Mouse (Mus musculus) gastrocnemius, adult 18-20 months (tissue): ENCODE measurements at regions not wholly inside any gene's neighbourhood (a gene's known extent, or its start where the extent isn't known, plus 50 kb on each side); places are given as distances from the start of the nearest gene placed in this dataset.
A peak's percentile ranks its signal among the peaks of the same experiment; 100 is the strongest.

Experiments
- DNase-seq: peaks from one replicate; pipeline ENCODE4 v3.0.0; 2021; ENCODE audit warnings: low spot score

DNA sequence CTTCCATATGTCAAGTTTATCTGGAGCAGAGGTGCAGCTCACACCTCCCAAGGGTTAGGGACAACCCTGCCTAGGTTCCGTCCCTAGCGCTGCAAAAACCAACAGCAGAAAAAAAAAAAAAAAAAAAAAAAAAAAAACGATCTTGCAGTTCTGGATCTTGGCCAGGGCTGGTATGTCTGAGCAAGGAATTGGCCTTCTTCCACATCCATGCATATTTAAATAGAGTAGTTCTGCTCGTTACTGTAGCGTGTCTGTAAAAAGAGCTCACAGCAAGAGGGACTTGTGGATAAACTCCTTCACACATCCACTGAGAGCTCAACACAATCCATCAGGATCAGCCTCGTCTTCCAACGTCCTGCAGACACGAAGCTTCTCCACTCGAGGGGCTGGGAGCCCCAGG lies 639.4 kb upstream of the Adam5 start:
- DNase-seq: no peak

DNA sequence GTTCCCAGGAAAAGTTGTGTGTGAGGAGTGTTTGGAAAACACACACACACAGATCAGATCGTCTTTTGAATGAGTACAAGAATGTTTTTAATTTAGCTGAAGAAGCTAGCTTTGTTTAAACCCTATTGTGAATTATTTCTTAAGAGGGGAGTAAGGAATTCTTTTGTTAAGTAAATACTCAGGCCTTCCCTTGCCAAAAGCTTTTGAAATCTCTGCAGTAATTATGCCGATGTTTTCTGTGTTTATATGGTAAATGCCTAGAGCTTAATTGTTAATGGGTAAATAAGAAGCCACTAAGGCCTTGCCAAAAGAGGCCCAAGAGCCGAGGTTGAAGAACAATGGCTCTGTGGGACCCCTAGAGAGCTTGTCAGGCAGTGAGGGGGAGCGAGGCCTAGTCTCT lies 638.3 kb upstream of the Adam5 start:
- DNase-seq: no peak

DNA sequence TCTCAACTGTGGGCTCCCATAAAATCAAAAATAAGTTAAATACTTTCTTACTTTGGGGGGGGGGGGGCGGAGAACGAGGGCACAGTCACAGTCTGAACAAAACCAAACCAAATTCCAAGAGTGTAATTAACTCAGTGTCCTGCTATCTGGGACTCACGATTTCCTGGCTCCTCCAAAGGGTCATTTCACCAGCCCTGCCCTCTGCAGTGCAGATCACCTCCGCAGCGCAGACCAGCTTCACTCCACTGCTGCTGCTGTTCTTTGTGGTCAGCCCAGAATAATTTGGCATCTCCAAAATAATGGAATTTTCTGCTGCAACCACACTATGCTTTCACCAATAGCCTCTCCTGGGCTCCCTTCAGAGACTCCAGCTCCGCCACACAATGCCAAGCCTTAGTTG lies 631.5 kb upstream of the Adam5 start:
- no peak for DNase-seq

DNA sequence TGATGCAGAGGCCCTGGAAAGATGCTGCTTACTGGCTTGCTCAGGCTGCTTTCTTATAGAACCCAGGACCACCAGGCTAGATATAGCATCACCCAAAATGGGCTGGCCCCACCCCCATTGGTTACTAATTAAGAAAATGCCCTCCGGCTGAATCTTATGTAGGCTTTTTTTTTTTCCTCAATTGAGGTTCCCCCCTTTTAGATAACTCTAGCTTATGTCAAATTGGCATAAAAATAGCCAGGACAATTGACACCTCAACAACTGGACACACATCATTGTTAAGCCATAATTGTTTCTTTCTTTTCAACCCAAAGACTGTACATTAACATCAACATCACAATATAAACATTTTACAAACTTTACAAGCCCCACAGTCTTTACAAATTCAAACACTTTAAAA lies 630.8 kb upstream of the Adam5 start:
- no peak for DNase-seq

DNA sequence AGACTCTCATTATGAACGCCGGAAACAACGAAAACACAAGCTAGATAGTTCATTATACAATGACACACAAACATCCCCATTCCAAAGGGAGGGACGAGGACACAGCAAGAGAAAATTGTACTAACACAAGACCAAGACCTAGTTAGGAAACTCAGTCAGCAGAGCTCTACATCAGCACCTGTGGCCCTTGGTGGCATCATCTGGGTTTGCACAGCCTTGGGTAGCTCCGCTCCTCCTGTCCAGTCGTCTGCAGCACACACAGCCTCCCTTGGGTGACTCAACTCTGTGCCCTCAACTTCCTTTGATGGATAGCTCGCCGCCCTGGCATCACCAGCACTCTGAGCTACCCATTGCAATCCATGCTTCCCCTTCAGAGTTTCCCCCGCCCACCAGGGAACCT lies 629.7 kb upstream of the Adam5 start:
- DNase-seq: no peak

DNA sequence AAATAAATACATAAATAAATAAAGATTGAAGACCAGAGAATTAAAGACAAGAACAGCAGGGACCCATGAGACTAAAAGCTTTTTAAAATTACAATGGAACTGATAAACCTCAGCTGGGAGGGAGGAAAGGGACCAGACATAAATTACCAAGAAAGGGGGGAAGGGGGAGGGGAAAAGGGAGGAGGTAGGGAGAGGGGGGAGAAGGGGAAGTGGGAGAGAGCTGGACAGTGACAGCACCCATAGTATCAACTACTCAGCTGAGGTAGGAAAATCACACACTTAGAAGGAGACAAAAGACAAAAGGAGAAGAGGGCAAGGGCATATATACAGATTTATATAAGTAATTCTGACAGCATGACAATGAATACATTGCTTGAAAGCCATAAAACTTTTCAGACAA lies 626.4 kb upstream of the Adam5 start:
- DNase-seq: no peak

DNA sequence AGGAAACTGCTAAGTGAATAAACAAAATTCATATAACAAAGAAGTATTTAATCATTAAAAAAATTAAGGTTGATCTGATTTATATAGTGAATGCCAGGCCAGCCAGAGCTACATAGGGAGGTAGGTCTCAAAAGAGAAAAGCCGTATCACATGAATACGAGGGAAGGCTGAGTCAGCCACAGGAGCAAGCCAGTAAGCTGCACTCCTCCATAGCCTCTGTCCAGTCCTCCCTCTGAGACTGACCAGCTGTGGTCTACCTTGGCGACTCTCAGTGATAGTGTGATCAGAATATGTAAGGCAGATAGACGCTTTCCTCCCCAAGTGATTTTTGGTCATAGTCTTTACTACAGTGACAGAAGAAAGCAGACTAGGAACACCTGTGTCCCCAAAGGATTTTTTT lies 625.4 kb upstream of the Adam5 start:
- no peak for DNase-seq

DNA sequence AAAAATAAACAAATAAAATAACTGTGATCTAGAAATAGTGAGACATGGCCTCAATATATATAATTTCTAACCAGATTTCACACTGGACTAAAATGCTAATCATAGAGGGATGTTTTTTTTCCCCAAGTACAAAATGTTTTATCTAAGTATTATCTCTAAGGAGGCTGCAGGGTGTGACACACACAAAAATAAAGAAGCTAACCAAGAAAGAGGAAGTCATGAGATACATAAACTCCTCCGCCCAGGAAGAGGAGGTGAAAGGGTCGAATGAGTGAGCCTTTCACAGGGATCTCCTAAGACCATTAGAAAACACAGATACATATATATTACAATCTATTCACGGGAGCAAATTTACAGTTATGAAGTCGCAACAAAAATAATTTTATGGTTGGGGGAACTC lies 623.7 kb upstream of the Adam5 start:
- DNase-seq: no peak

DNA sequence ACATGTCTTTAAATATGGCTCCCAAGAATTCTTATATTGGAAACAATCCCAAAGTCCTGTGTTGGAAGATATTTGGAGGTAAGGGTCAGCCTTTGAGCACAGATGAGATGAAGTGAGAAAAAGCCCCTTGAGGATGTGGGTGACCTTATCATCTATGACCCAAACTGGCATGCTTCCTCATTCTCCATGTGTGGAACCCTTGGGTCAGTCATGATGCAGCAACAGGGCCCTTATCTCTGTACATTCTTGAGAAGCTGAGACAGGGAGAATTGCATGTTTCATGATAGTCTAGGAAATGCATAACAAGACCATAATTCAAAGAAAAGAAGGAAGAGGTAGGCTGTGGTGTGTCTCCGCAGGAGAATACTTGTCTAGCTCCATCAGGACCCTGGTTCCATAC lies 621.8 kb upstream of the Adam5 start:
- no peak for DNase-seq

DNA sequence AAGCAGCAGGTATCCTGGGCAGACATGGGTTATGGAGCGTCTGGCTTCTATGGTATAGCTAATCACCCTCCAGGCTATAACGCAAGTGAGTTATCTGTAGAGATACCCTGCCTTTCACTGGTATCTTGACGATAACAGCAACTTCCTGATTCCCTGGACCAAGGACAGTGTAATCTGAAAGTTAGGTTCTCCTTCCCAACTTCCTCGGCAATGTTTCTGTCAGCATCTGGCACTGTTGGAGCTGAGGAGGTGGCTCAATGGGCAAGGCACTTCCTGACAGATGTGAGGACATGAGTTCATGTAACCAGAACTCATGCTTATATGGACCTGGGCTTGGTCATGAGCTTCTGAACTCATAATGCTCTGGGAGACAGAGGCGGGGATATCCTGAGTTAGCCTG lies 620.9 kb upstream of the Adam5 start:
- no peak for DNase-seq

DNA sequence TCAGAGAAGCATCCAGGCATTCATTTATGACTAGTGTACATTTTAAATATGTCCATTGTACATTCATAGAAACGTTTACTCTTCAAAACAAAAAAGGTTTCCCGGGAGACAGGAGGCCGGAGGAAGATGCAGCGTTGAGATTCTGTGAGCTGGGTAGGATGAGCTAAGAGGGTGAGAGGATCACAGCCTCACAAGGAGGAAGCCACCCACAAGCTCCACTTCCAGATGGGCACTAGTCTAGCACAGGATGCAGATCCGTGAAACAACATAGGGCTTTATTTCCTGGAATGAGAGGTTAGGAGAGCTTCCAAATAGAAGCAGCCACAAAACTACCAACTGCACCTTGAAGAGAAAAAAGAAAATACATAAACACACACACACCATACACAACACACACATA lies 619.4 kb upstream of the Adam5 start:
- no peak for DNase-seq

DNA sequence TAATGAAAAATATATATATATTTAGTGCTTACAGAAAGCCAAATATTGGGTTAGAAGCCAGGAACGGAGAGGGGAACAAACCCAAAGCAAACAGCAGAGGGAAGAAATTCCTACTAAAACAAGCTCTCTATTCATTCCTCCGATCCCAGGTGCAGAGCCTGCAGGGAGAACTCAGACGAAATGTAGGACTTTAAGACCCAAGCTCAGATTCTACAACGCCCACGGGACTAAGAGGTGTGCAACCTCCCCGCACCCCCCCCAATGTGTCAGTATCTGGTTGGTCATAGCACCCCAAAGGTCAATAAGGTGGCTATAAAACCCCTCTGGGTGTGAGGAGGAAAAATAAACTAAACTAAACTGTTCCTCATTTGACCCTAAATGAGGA lies 616.9 kb upstream of the Adam5 start:
- DNase-seq: no peak

DNA sequence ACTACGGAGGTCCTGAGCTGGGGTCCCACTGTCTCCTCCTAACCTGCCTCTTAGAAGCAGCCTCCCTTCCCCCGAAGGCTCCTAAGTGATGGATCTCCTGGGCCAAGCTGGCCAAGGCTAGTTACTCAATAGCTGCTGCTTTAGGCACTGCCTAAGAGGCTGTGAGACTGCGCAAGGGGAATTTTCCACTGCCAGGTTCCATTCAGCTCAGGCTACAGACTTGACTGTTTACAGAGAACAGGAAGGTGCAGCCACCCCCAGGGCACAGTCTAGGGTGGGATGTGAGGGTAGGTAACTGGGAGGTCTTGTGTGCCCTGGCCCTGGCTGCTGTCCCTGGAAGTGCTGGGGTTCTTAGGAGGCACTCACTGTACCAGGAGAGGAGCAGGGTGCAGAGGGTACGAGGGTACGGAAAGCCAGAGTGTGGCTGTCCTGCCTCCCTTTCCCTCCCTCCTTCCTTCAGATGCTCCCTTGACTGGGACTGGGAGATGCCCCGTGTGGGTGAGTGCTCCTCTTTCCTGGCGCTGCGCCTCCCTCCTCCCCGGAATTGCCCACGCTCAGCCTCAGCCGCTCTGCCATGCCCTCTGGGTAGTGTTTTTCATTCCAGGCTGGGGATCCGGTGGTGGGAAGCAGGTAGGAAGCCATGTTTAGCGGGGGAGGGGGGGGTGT lies 616.4 kb upstream of the Adam5 start:
- DNase-seq: peak; percentile 41

DNA sequence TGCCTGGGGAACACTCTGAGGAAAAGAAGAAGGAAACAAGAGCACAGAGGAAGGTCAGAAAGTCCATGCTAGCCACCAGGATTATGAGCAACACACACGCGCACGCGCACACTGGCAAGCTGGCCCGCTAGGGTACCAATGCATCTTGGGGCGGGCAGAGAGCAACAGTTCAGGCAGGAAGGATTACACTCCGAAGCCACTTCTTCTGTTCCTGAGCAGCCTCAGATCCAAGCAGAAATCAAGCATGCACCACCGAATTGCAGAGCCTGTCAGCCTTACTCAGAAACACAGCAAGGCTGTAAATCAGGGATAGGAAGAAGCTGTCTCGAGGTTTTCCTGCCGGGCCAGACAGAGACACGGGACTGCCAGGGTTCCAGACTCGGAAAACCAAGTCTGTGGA lies 615.8 kb upstream of the Adam5 start:
- DNase-seq: peak; percentile 30

DNA sequence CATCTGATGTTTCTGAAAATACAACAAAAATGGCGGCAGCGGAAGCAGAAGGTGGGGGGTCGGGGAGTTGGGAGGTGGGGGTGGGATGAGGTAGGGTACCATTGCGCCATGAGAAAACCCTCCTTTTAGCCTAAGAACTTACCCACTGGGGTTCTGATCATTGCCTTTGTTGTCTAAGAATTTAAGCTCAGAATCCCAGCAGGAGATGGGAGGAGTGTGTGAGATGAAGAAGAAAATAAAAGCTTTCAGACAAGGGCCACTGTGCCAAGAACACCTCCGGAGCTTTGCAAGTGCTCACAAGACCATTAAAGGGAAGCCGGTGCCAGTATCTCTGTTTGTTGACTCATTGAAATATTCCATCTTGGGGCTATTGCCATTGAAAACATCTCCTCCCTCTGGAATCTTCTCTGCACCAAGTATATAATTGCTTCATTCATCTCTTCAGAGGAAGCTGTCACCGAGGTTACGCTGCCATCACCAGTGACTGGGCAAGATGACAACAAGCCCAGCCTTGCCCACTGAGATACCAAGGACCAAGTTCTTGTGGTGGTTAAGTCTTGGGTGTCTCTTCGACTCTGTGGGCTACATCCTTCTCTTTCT lies 614.0 kb upstream of the Adam5 start:
- no peak for DNase-seq

DNA sequence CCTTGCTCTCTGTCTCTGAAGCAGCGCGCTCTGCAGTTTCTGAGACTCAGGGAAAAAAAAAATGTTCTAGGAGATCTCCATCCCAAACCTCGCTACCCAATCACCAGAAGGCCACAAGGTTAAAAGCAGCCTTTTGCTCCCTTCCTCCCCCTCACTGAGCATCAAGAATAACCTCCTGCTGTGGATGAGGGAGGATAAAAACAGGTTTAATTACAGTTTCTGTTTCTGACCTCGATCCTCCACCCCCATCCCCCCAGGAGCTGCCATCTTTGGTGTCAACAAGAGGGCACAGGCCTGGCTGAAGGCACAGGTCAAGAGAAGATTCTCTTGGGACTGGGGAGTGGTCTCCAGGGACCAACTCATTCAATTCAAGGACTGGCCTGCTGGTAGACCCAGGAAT lies 613.0 kb upstream of the Adam5 start:
- no peak for DNase-seq

DNA sequence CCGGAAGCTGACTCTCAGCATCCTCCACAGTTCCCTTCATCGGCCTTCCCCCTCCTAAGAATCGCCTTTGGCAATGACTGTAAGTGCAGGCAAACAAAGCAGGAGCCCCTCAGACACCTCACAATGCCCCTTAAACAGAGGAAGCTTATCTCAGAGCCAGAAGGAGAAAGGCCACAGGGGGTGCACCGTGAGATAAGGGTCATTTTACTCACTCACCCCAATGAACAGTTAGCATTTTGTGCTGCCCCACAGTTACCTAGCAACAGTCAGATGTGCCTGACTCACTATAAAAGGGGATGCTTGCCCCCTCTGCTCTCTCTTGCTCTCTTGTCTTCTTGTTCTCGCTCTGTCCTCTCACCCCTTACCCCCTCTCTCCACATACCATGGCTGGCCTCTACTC lies 606.4 kb upstream of the Adam5 start:
- no peak for DNase-seq

DNA sequence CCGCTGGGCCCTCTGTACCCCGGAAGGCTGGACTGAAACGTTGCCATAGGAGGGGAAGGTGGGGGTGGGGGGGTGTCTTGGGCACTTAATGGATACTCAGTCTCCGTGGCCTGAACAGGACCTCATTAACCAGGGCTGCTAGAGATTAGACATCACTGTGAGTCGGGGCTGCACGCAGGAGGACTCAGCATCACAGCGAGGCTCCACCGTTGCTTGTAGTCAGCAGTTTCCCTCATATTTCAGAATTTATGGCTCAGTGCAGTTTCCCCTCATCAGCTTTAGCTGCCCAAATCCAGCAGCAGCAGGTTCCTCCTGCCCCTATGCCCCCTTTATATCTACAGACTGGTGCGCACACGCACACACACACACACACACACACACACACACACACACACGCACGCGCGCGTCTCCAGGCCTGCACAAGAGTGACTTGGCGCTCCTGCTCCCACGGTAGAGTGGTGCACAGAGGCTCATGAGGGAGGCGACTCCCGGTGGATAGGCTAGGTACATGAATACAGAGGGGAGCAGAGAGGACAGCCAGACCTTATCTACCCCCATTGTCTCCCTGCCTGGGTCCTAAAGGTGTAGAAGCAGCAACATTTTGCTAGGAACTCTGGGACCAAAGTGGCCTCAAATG lies 605.8 kb upstream of the Adam5 start:
- DNase-seq: no peak

DNA sequence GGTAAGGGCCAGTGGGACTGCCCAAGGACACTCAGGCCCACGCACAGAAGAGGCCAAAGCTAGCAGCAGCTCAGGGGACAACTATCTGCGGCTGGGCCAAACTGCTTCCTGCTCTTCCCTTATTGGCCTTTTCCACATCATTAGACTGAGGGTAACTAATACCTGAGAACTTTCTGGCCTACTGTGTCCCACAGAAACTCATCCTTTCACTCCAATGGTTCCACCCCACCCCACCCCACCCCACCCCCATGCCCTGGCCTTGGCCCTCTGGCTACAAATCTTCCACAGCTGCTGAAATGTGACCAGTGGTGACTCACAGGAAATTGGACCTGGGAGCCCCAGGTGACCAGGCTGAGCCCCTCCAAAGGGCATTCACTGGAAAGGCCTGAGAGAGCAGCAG lies 604.6 kb upstream of the Adam5 start:
- DNase-seq: peak; percentile 56

DNA sequence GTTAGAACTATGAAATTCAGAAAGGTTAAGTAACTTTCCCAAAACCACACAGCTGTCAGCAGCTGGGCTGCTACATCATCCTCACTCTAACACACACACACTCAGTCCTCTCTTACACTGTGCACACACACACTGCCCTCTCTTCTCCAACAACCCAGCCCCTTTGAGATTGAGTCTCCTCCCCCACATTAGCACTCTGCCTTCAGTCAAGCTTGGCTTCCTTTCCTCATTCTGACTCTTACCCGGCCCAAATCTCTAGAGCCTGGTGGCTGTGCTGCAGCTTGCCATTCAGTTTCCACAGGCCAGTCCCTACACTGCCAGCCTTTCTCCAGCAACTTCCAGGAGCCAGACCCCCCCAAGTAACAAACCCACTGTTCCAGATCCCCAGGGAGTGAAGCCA lies 602.0 kb upstream of the Adam5 start:
- no peak for DNase-seq

DNA sequence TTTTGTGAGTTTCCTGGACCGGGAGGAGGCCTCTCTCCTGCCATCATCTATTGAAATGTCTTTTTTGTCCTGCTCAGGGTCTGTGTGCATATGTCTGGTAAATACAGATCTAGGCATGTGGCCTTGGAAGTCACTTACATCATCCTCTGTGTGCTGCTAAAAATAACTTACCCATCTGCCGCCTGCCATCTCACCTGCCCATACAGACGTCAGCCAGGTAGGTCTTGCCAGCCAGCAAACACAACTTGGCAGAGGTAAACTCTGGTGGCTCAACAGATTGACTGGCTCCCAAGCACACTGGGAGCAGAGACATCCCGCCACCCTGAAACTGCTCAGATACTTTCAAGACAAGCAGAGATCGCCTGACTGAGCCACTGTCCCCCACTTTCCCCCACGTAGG lies 597.3 kb upstream of the Adam5 start:
- no peak for DNase-seq

DNA sequence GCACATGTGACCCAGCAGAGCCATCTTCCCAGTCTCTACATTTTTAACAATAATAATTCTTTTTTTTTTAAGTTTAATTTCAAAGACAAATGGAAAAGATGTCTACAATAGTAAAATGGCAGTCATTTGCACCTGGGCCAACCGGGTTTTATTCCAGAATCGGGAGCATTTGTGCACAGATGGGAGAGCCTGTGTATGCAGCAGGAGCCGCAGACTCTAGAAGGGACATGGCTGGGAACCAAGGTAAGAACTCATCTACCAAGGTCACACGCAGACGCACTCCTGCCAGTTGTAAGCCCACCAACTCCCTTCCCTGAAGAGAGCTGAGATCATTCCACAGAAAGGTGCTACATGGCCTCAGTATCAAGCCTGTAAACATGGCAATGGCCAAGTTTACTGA lies 586.4 kb upstream of the Adam5 start:
- no peak for DNase-seq

DNA sequence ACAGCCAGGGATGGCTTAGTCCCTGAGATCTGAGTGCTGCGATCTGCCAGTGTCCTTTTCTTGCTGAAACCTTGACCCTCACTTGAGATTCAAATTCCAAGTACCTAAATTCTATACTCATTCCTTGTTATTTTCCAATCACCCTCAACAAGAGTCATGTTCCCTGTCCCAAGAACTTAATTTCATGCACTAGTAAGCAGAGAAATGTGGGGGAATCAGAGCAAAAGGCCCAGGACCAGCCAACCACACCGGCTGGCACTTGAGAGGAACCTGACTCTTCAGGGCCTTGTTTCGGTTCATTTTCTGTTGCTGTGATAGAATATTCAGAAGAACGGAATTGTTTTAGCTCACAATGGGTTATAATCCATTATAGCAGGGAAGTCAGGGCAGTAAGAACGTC lies 583.7 kb upstream of the Adam5 start:
- no peak for DNase-seq

DNA sequence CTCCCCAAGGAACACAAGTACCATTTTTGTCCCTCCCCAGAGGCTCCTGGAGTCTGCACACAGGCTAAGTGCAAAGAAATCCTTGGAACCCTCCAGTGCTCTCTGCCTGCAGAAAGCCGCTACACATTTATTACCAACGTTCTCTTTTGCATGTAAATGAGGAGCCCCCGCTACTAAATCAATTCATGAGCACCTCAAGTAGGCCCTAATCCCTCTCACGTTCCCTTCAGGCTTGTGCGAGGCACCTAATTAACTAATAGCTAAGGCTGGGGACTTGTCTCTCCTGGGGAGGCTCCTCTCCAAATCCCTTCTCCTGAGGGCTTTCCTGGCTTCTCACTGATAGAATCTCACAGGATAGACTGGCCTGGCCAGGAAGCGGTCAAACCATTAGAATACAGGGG lies 568.6 kb upstream of the Adam5 start:
- DNase-seq: no peak
